Comparison of ENCODE assay signal across 13 mouse cellular contexts in genomic region chr3:18482006-18482405, GRCm38 (mm10).
"Had no signal": no experiment of that assay in that cellular context is flagged by ENCODE, and none has a peak within 500 bp of the region (broad histone marks: within the 10 kb centered on the region; RNA-seq: fewer than 3 reads in every experiment).

No protein-coding gene starts in this region.

- DNase-seq: liver; thymus, adult 18-20 months; thymus, postnatal 14 days had no signal

- ATAC-seq: intestine, embryonic 15.5 days; midbrain, embryonic 15.5 days had no signal

- H3K4me1 ChIP-seq: intestine, embryonic 15.5 days; limb, embryonic 12.5 days; liver, embryonic 15.5 days; megakaryocyte, embryonic 14.5 days; midbrain, embryonic 15.5 days; neural tube, embryonic 12.5 days had no signal

- H3K36me3 ChIP-seq: intestine, embryonic 15.5 days; limb, embryonic 12.5 days; liver, embryonic 15.5 days; midbrain, embryonic 15.5 days; neural tube, embryonic 12.5 days had no signal

- H3K4me3 ChIP-seq: intestine, embryonic 15.5 days; layer of hippocampus, adult 2 months; limb, embryonic 12.5 days; liver, embryonic 15.5 days; megakaryocyte, embryonic 14.5 days; midbrain, embryonic 15.5 days; neural tube, embryonic 12.5 days had no signal

- H3K9me3 ChIP-seq: intestine, embryonic 15.5 days; liver, embryonic 15.5 days; midbrain, embryonic 15.5 days had no signal

- H3K27me3 ChIP-seq: intestine, embryonic 15.5 days; limb, embryonic 12.5 days; liver, embryonic 15.5 days; megakaryocyte, embryonic 14.5 days; midbrain, embryonic 15.5 days; neural tube, embryonic 12.5 days had no signal

- H3K9ac ChIP-seq: hindbrain, embryonic 14.5 days; intestine, embryonic 15.5 days; limb, embryonic 12.5 days; liver, embryonic 15.5 days; midbrain, embryonic 15.5 days; neural tube, embryonic 12.5 days had no signal

- H3K27ac ChIP-seq: hindbrain, embryonic 14.5 days; intestine, embryonic 15.5 days; layer of hippocampus, adult 2 months; limb, embryonic 12.5 days; liver, embryonic 15.5 days; macrophage; midbrain, embryonic 15.5 days; neural tube, embryonic 12.5 days had no signal

- H3K4me2 ChIP-seq: hindbrain, embryonic 14.5 days; intestine, embryonic 15.5 days; limb, embryonic 12.5 days; liver, embryonic 15.5 days; midbrain, embryonic 11.5 days; midbrain, embryonic 15.5 days; neural tube, embryonic 12.5 days had no signal
